Mouse (Mus musculus): ENCODE measurements around the gene Pdpn.
"Not testable (repeated sequence)": the region's sequence is repeated elsewhere in the genome, so short reads cannot be mapped to it uniquely, and the experiment has no call there.

Gene Pdpn

DNA sequence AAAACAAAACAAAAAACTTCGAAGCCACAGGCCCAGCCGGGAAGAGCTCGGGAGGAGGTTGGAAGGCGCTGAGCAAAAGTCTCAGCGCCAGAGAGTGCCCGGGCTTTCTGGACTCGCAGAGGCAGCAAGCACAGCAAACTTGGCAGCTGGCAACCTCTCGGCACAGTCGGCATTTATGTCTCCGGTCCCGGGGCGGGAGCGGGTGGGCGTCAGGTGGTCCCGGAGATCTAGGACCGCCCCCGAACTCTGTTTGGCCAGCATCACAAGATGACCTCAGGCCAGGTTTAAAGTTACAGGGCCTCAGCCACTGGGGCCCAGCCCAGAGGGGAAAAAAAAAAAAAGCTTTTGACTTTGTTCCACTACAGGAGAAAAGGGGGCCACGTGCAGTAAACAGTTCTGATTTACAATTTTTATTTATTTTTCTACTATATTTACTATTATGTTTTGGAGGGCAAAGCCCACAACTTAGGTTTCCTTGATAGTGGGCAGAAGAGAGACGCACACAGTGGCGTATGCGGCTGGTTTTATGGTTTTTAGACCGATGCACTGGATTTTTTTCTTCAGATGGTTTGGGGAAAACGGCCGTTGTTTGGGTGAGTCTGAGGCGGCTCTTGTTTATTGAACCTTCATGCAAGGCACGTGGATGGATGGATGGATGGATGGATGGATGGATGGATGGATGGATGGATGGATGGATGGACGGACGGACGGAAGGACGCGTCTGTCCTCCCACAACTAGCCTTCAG is at the start of gene Pdpn:
Pdpn (minus strand) TSS at position 240 of the 746 bp plus-strand sequence.
- peak; percentile 80 for DNase-seq

DNA sequence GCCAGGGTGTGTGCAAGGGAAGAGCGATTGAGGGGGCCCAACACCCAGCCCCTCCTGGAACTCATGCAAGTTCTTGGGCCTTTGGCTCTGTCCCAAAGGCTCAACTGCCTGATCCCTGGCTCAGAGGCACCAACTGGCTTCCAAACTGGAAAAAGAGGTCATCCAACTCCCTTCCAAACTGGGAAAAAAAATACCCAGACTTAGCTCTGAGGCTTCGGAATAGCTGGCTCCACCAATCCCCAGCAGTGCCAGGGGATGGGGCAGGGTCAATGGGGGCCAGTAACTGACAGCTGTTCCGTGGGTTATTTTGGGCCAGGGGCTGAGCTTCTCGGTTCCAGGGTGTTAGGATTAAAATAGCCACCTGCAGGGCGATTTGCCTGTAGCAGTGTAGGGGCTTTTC is 49.3 kb upstream of the Pdpn start:
- no peak for DNase-seq

DNA sequence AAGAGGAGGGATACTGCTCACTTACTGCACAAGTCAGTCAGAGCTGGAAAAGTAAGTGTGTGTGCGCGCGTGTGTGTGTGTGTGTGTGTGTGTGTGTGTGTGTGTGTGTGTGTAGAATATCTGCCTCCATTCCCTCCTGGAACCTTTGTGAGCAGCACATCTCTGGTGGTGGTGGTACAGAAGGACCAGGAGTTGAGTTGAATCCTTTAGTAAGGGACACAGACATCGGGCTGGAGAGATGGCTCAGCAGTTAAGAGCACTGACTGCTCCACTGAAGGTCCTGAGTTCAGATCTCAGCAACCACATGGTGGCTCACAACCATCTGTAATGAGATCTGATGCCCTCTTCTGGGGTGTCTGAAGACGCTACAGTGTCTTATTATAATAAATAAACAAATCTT is 46.1 kb upstream of the Pdpn start:
- not testable (repeated sequence) for DNase-seq

DNA sequence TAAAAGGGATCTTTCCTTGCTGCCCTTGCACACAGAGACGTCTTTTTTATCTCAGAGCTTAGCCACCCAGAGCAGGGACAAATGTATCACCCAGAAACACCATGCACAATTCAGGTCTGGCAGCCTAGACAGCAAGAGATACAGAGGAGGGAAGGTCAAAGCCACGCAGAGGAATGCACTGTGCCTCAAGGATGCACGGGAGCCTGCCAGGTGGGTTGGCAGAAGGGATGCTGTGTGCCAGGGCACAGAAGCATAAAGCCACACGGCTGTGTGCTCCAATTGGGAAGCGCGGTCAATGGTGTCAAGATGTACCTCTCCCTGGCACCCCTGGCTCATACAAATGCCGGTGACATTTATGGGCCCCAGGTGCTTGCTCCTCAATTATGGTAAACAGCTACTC is 42.1 kb upstream of the Pdpn start:
- DNase-seq, result no peak

DNA sequence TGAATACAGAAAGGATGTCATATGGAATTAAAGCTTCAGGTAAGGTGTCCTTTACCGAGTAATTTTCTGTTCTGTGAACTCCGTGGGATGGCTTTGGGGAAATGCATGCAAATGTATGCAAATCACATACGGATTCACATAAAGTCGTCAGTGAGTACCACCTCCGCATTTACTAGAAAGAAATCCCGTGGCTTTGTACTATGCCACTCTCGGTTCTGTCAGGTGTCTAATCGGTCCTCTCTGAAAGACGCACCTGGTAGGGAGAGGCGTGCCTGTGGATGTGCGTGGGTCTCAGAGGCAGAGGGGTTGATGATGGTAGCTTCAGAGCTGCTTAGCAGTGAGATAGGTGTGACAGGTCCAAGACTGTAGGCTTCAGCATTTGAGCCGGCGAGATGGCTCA is 40.4 kb upstream of the Pdpn start:
- no peak for DNase-seq

DNA sequence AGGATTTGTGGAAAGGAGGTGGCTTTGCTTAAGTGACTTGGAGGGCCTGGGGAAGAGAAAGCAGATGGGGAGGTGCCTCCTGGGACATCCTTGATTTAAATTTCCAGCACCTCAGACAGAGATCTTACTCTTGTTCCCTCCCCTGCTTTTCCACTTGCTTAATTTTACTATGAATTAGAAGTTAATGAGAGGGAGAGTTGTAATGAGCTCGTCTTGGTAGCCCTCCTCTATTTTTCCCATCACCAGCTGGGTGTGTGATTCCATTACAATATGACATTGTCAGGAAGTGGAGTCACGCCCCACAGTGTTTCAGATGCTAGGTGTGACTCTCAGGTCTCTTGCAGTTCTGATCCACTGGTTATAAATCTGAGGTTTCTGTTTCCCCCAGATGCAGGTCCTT is 36.7 kb upstream of the Pdpn start:
- no peak for DNase-seq

DNA sequence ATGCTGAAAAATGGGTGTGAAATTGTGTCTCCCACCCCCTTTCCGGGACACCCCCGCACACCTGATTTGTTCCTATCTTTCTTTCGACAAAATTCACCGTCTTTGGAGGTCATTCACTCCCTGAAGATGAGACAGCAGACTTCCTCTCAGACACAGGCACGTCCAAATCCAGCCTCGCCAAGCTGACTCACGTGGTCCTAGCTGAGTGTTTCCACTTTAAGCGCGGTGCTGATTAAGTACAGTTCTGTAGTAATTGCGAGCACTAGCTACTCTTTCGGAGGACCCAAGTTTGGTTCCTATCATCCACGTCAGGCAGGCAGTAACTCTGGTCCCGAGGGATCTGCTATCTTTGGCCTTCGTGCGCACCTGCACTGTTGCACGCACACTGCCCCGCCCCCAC is 35.6 kb upstream of the Pdpn start:
- no peak for DNase-seq

DNA sequence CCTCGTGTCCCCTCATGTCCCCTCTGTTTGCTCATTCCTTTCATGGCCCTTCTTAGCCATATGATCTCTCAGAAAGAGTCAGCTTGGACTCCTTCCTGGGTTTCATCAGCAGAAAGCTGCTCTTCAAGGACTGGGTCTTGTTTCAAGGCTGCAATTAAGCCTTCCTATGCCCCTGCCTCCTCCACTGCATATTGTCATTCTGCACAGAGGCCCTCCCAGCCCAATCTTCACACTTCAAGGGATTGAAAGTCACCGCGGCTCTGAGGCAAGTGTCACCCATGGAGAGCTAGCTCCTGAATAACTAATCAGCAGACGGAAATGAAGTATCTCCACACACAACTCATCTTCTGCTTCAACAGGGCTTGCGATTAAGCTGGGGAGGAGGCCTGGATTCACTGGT is 34.8 kb upstream of the Pdpn start:
- DNase-seq, result no peak

DNA sequence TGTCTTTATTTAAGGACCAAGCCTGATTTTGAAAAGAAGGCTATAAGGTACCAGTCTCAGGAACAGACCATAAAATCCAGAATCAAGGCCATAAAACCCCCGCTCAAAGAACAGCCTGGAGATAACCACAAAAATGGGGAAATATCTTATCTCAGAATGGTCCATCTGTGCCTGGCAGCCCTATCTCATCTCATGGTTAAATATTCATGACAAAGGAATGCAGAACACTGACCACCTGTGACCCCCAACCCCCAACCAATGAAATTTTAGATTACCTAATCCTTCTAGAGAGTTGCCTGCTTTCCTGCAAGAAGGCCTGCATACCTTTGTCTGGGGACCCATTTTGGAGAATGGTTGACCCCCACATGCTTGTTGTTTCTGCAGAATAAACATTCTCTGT is 32.4 kb upstream of the Pdpn start:
- DNase-seq, result no peak

DNA sequence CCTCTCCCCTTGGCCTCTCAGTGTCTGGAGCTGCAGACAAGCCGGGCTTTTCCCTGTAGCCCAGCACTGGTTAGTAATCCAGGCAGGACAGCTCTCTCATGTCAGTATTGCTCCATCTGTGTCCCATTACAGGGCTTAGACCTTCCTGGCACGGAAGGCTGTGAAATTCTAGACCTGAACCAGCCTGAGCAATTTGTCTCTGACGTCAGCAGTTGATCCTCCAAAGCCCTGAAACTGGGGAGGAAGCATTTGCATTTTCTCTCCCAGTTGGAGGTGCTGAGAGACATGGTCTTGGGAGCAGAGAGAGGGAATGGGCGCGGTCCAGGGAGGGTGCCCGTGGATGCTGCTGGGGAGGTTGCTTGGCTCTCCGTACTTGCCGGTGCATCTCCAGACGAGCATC is 31.2 kb upstream of the Pdpn start:
- DNase-seq, result peak; percentile 29

DNA sequence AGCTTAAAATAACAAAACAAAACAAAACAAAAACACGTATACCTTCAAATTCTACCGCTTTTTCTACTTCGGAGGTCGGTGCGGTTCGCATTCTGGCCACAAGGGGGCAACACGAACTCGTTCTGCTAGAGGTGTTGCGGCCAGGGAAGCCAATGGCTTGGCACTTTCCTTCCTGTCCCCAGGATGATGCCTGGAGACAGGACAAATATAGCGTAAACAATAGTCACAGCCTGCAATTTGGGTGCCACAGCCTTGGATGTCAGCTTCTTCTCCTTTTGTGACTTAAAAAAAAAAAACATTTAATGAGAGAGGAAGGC is 26.2 kb upstream of the Pdpn start:
- peak; percentile 81 for DNase-seq

DNA sequence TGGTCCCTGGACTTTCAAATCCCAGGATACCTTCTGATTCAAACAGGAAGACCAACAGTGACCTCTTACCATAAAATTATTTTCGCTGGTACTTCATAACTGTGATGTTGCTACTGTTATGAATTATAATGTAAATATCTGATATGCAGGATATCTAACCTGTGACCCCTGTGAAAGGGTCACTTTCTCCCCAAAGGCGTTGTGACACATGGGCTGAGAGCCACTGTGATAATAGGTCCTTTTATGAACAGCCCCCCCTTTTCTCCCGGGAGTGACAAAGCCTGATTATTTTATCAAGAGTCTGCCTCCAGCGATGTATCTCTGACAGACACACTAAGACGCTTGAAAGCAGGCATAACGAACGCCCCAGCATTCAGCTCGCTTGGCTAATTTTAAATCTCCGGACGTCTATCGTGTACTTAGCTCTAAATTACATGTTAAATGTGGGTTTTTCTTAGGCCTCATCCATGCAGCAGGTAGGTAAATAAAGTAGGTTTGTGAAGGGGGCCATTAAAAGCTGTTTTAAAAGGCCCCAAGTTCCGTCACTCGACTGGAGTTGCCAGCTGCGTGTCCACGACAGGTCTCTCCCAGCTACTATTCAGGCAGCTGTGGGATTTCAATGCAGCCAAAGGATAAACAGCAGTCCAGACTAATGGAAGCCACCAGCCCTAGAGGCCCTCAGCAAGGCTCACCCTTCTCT is 25.7 kb upstream of the Pdpn start:
- peak; percentile 64 for DNase-seq

DNA sequence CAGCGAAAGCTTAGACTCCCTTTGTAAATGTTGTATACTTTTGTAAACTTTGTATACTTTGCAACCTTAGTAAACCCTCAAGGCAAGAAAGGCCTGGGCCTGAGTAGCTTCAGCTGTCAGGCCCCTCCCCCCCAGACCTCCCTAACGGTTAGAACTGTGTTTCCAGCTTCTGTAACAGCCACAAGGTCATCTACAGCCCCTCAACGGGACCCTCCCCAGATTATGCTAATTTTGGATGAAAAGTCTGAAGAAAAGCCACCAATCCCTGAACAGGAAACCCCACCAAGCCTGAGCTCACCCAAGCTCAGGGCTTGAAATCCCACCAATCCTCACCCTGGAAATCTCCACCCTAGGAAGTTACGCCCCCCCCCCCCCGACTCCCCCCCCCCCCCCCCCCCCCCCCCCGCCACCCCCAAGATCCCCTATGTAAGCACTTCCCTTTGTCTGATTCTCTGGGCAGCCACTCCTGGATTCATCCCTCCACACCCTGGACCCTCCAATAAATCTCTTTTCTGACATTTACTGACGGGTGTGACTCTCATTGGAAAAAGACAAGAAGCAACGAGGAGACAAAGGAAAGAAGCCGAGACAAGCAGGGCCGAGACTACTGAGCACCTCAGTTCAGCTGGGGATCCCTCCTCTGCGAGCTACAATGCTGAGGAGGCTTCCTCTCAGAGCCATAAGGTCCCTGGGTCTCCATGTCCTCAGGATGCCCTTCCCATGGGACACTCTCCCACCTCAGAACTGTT is 25.0 kb upstream of the Pdpn start:
- DNase-seq, result peak; percentile 49

DNA sequence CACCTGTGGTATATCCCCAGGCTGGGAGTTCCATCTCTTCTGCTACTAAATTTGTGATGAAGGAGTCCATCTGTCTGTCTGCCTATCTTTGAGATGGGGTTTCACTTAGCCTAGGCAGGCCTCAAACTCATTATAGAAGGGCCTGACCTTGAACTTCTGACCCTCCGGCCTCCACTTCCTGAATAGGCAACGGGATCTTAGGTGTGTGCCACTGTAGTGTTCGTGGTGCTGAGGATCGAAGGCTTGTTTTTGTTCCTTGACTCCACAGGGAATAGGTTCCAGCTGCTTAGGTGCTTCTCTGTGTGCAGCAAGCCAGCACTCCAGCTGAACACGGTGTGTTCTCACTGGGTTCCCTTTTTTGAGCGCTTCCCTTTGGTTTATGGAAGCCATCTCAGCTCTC is 13.9 kb upstream of the Pdpn start:
- DNase-seq, result no peak

DNA sequence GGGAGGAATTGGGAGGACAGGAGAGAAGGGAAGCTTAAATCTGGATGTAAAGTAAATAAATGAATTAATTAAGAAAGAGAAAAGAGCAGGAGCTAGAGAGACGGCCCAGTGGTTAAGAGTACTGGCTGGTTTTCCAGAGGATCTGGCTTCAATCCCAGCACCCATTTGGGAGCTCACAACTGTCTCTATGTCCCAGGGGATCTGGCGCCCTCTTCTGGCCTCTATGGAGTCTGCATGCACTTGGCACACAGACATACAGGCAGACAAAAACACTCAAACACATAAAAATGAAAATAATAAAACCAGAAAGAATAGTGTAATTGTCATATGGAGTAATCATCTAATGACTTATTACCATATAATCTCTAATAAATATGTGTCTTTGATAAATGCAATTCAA is 12.0 kb upstream of the Pdpn start:
- no peak for DNase-seq

DNA sequence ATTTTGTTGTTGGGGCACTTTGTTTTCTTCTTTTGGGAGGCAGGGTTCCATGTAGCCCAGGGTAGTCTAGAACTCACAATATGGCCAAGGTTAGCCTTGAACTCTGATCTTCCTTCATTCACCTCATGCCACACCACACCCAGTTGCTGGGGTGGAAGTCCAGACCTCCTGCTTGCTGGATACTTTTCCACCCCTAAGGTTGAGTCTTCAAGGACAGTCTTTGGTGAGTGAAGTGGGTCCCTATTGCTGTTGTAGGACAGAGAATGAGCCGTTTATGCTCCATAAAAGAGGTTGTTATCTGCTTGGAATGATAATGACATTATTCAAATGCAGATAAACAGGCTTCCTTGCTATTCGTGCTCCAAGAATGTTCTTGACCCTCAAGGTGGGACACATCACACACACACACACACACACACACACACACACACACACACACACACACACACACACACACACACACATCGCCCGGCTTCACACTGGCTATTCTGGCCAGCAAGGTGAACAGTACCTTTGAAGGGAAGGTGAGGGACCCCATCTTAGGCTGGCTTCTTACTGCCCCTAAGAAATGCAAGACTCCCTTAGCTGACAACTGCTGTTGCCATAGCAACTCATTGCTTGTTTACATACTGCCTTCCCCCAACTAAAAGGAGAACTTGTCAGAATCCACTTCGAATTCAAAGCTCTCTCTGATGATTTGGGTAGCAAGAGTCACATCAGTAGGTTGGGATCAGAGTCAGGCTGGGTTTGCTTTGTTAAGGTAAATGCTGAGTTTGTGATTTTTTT is 6.8 kb upstream of the Pdpn start:
- DNase-seq, result no peak

DNA sequence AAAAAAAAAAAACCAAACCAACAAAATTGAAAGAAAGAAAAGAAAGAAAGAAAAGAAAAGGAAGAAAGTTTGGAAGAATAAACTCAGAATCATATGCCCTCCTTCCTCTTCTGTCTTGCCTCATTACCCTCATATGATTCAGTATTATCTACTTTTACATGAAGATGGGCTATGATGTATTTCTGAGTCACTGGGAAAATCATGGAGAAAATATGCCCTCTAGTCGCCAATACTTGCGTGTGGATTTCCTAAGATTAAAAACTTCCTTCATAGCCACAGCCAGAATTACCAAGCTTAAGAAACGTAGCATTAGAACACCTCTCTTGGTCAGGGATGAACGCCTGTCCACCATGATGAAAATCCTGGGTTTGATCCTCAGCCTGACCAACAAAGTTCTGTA is 5.7 kb upstream of the Pdpn start:
- DNase-seq, result no peak

DNA sequence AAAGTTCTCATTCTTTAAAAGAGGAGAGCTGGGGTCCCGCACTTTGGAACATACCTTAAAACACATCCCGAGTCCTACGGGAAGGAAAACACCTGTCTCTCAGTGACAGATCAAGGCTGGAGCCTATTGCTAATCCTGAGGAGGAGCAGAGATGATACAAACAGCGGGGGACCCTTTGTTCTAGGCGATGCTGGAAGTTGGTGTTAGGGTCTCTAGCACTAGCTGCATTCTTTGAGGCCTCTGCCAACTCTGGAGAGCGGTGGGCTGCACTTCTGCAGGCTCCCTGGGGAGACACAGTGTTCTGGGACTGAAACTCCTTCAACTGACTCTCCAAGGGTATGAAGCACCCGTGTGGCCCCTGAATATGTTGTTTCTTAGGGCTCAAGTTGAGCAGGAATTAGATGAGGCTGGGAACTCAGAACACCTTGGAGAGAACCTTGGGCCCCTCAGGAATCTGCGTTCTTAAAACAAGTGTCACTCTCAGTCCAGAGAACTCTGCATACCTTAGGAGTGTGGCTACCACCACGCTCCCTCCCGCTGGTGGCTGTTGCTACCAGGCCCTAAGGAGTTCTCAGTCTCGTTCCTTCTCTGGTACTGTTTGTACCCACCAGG is 3.0 kb upstream of the Pdpn start:
- DNase-seq, result no peak

DNA sequence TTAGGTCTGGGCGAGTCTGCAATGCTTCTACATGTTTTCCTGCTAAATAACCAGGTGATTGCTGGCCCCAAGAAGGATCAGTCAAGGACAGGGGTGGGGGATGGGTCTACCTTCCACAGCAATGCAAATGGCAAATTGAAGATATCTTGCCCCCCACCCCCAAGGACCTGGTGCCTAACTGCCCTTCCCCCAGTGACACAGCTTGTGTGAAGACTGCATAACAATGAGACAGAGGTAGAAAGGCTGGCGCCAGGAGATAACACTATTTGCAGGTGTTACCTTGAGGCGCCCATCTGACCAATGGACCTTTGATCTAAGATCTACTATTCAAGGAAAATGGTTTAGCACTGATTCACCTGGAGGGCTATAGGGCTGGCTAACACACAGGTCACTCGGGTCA is 2.5 kb upstream of the Pdpn start:
- DNase-seq, result no peak

DNA sequence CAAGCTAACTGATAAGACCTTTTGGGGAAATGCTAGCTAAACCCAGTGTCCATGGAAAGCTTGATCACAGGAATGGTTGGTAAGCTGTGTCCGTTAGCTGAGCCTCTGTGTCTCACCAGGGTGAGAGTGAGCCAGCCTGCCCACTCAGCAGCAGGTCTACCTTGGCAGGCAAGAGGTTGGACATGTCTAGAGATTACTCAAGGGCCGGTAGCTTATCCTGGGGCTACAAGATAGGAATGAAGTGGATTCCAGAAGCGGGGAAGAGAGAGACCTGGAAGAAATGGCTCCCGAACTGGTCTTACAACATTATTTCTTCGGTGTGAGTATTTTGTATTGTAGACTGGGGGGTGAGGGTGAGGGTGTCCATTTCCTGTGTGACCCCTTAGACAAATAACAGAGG is 1.7 kb upstream of the Pdpn start:
- no peak for DNase-seq

DNA sequence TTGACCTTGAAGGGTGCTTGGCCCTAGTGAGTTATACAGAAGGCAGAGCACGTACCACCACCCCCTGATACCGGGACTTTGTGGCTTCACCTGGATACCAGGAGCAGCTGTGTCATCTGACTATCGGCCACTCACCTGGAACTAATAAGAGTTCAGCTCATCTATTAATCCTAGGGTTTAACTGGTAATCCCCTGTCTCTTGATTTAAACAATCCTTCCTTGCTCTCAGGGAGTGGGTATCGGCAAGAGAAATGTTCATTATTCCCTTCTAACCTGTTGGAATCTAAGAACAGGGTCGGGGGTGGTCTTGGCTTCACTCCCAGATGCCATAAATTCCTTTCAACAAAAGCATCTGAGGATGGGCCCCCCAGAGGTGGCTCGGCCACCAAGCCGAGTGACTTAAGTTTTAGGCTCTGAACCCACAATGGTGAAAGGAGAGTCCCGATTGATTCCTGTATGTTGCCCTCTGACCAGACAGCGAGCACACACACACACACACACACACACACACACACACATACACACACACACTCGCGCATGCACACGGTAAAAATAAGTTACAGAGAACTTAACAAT is 837 bp upstream of the Pdpn start:
- peak; percentile 50 for DNase-seq
